Mouse (Mus musculus) myocyte (in vitro differentiated cells): ENCODE results near the gene Dcaf11.

Experiments used
- CEBPB ChIP-seq: IDR thresholded peaks from 2 replicates; pipeline ENCODE4 v1.6.1; 2011; ENCODE audit warnings: mild to moderate bottlenecking, moderate library complexity; ENCODE audit not compliant: poor library complexity, insufficient read depth, severe bottlenecking
- E2F4 ChIP-seq: IDR thresholded peaks from one replicate; pipeline ENCODE4 v1.6.1; 2011; ENCODE audit warnings: mild to moderate bottlenecking, control low read depth, moderate library complexity; ENCODE audit not compliant: insufficient read depth
- MAX ChIP-seq: IDR thresholded peaks from one replicate; pipeline ENCODE4 v1.6.1; 2011; ENCODE audit warnings: low read depth, mild to moderate bottlenecking, control low read depth
- MYOD1 ChIP-seq, 3 experiments: IDR thresholded peaks; one replicate each; pipeline ENCODE4 v1.6.1; 2011; ENCODE audit warnings: control low read depth in 2 of 3, low read depth in 2 of 3, mild to moderate bottlenecking in 2 of 3, moderate library complexity in 1 of 3; ENCODE audit not compliant: insufficient read length in 2 of 3, control insufficient read depth in 1 of 3
- MYOG ChIP-seq, 3 experiments: IDR thresholded peaks; one replicate each; pipeline ENCODE4 v1.6.1; 2011; ENCODE audit warnings: control low read depth in 2 of 3, low read depth in 2 of 3, mild to moderate bottlenecking in 2 of 3; ENCODE audit not compliant: insufficient read length in 2 of 3, control insufficient read depth in 1 of 3, insufficient read depth in 1 of 3
- POLR2A ChIP-seq: IDR thresholded peaks from one replicate; pipeline ENCODE4 v1.6.1; 2011; ENCODE audit warnings: low read depth, mild to moderate bottlenecking, control low read depth, moderate library complexity; ENCODE audit not compliant: insufficient read length
- POLR2AphosphoS2 ChIP-seq: IDR thresholded peaks from one replicate; pipeline ENCODE4 v1.6.1; 2011; ENCODE audit warnings: low read depth, control low read depth; ENCODE audit not compliant: insufficient read length
- REST ChIP-seq: IDR thresholded peaks from one replicate; pipeline ENCODE4 v1.6.1; 2011; ENCODE audit warnings: mild to moderate bottlenecking, control low read depth, moderate library complexity; ENCODE audit not compliant: insufficient read depth, insufficient read length
- SRF ChIP-seq: IDR thresholded peaks from one replicate; pipeline ENCODE4 v1.6.1; 2011; ENCODE audit warnings: low read depth; ENCODE audit not compliant: control insufficient read depth, insufficient read length
- TCF12 ChIP-seq: IDR thresholded peaks from one replicate; pipeline ENCODE4 v1.6.1; 2011; ENCODE audit warnings: mild to moderate bottlenecking, control low read depth; ENCODE audit not compliant: poor library complexity, insufficient read depth, severe bottlenecking
- TCF3 ChIP-seq: IDR thresholded peaks from one replicate; pipeline ENCODE4 v1.6.1; 2011; ENCODE audit warnings: low read depth, control low read depth; ENCODE audit not compliant: insufficient read length
- USF1 ChIP-seq: IDR thresholded peaks from one replicate; pipeline ENCODE4 v1.6.1; 2011; ENCODE audit warnings: low read depth, mild to moderate bottlenecking, control low read depth, moderate library complexity

- TF ChIP-seq MYOG (IDR thresholded peaks at IDR 0.05; ENCODE audit: control insufficient read depth in 1 of 3, insufficient read depth in 1 of 3, insufficient read length in 2 of 3, low read depth in 2 of 3) (no peak), TCF12 (no peak), USF1 (no peak), POLR2A (no peak), MAX (no peak), POLR2AphosphoS2 (no peak), MYOD1 (IDR thresholded peaks at IDR 0.05; ENCODE audit: control insufficient read depth in 1 of 3, insufficient read length in 2 of 3, low read depth in 2 of 3) (no peak), SRF (no peak), E2F4 (no peak), CEBPB (no peak), TCF3 (no peak), REST (no peak)
These were observed 3.4 kb downstream of the Dcaf11 start for GRCm38 (mm10) chr14:55563249-55563648.
